Mouse (Mus musculus) liver, embryonic 18 days (tissue): Measurements from ENCODE around the gene Adam12. TPM values are rescaled to one million over a fixed set of nuclear protein-coding genes. Genes with fewer than 3 reads are reported as not detected.

Source experiments
- polyA plus RNA-seq: library from polyadenylated mRNA; depleted of rRNA; stranded (reverse); fragments of >200 nt; gene quantifications from 2 replicates; pipeline ENCODE4 v1.2.3, GENCODE M21; 2012; rRNA removed

Adam12 gene
- polyA plus RNA-seq = 2.2 and 2.4 TPM in 2 replicates

GRCm38 (mm10) chr7:134231378-134232346 lies at the start of gene Adam12:
TSS of gene Adam12 (minus strand) at chr7:134232146.

Other genes starting within 250 kb of the Adam12 start
- 0.01 and 0.05 TPM in 2 replicates for gene D7Ertd443e, start 153.5 kb upstream of the Adam12 start, polyA plus RNA-seq